13 mouse cellular contexts compared by ENCODE assay signal in the genomic region with DNA sequence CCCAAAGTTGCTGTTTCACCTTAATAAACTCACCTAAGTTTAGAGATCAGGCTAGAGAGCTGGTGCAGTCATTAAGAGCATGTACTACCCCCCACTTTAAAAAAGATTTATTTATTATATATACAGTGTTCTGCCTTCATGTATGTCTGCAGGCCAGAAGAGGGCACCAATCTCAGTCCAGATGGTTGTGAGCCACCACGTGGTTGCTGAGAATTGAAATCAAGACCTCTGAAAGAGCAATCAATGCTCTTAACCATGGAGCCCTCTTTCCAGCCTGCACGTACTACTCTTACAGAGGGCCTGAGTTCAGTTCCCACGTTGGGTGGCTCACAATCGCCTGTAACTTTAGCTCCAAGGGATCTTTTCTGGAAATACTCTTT. TPM values are rescaled to one million over a fixed set of nuclear protein-coding genes. Genes with fewer than 3 reads are reported as not detected.
A peak's percentile ranks its signal among the peaks of the same experiment; 100 is the strongest.
DNase-seq lines count a peak whose midpoint lies in the region; TF ChIP-seq lines count a peak whose summit lies in the region.
"Had no signal": no experiment of that assay in that cellular context is flagged by ENCODE, and none has a peak within 500 bp of the region (broad histone marks: within the 10 kb centered on the region; RNA-seq: fewer than 3 reads in every experiment).

No protein-coding gene starts in this region.

- peak overlapping the region; percentile 3; the same call in 1 of the 2 replicates for H3K9ac ChIP-seq in ES-Bruce4 (ENCODE audit: low read depth, poor library complexity, severe bottlenecking)
- H3K9ac ChIP-seq: embryonic facial prominence, embryonic 12.5 days; lung, embryonic 15.5 days had no signal

- H3K27me3 ChIP-seq in ES-Bruce4 (ENCODE audit: control insufficient read depth, insufficient read depth, low read length, poor library complexity, severe bottlenecking): no peaks in the 10 kb centered on the region
- H3K27me3 ChIP-seq: embryonic facial prominence, embryonic 12.5 days; lung, embryonic 15.5 days had no signal

- peak; percentile 54 for TF ChIP-seq CTCF in layer of hippocampus, adult 2 months (conservative IDR thresholded peaks at IDR 0.05)
- TF ChIP-seq CTCF in ES-Bruce4 (IDR thresholded peaks at IDR 0.05; ENCODE audit: low read depth, low read length): peak; percentile 1

- H3K9me3 ChIP-seq in ES-Bruce4 (replicated peaks; ENCODE audit: control insufficient read depth, insufficient read depth, low read length, poor library complexity, severe bottlenecking): no peaks in the 10 kb centered on the region
- H3K9me3 ChIP-seq: embryonic facial prominence, embryonic 12.5 days; lung, embryonic 15.5 days had no signal

- DNase-seq in layer of hippocampus, adult 2 months (ENCODE audit: low spot score in 2 of 2): no peak
- no peak for DNase-seq in layer of hippocampus, adult 9-10 months (ENCODE audit: low spot score)
- peak; percentile 67 for DNase-seq in A20 (ENCODE audit: low read depth, low spot score)
- DNase-seq in induced T-regulatory cell, adult 2 months (ENCODE audit: low read depth): peak; percentile 52
- DNase-seq in urinary bladder, postnatal 4 days (ENCODE audit: low spot score in 2 of 2): no peak
- DNase-seq in testis, postnatal 14 days (ENCODE audit: low spot score): no peak
- no peak for DNase-seq in left cerebral cortex, adult 8-10 months (ENCODE audit: low spot score in 2 of 2)
- DNase-seq: cerebellum, adult 11 months; right cerebral cortex, postnatal 14 days had no signal

- no peak for TF ChIP-seq POLR2A in ES-Bruce4 (IDR thresholded peaks at IDR 0.05; ENCODE audit: insufficient read depth, low read length)

- H3K36me3 ChIP-seq in ES-Bruce4 (ENCODE audit: control insufficient read depth, insufficient read depth, low read length, poor library complexity, severe bottlenecking): peaks cover 14% of the 10 kb centered on the region

- no peak for TF ChIP-seq EP300 in ES-Bruce4 (IDR thresholded peaks at IDR 0.05; ENCODE audit: insufficient read depth, low read depth, low read length)

- H3K4me3 ChIP-seq in layer of hippocampus, adult 2 months: no peak overlapping the region
- no peak overlapping the region for H3K4me3 ChIP-seq in ES-Bruce4 (ENCODE audit: low read depth, low read length)
- H3K4me3 ChIP-seq: embryonic facial prominence, embryonic 12.5 days; lung, embryonic 15.5 days had no signal

- H3K27ac ChIP-seq in layer of hippocampus, adult 2 months: no peak overlapping the region
- H3K27ac ChIP-seq in ES-Bruce4 (ENCODE audit: insufficient read depth, low read length): no peak overlapping the region
- H3K27ac ChIP-seq: embryonic facial prominence, embryonic 12.5 days; lung, embryonic 15.5 days had no signal

- peaks cover 2% of the 10 kb centered on the region for H3K4me1 ChIP-seq in ES-Bruce4 (ENCODE audit: control insufficient read depth, insufficient read depth, low read length)

RNA-seq across cellular contexts. Expression of a gene that starts 7.3 kb away (rescaled TPM):
- 10 to 100 TPM; 44.3 to 45.2 TPM for total RNA-seq in layer of hippocampus, adult 2 months (2021)
- polyA plus RNA-seq in ES-Bruce4 (2011; ENCODE audit: insufficient read depth, insufficient read length, low read depth, missing spikeins): 31.2 and 38.0 TPM in 2 replicates
- total RNA-seq in left cerebral cortex, adult 8-10 months (2022): 10 to 100 TPM; 44.9 to 53.6 (median 48.0) TPM

RNA-seq across cellular contexts. Expression of a gene that starts 22.1 kb away (rescaled TPM):
- 10 to 100 TPM; 19.1 to 20.2 TPM for total RNA-seq in layer of hippocampus, adult 2 months (2021)
- polyA plus RNA-seq in ES-Bruce4 (2011; ENCODE audit: insufficient read depth, insufficient read length, low read depth, missing spikeins): 6.5 and 8.8 TPM in 2 replicates
- total RNA-seq in left cerebral cortex, adult 8-10 months (2022): 10 to 100 TPM; 17.8 to 21.6 (median 18.7) TPM

RNA-seq across cellular contexts. Expression of a gene that starts 55.3 kb away (rescaled TPM):
- not detected for total RNA-seq in layer of hippocampus, adult 2 months (2021)
- polyA plus RNA-seq in ES-Bruce4 (2011; ENCODE audit: insufficient read depth, insufficient read length, low read depth, missing spikeins): not detected in 2 replicates
- total RNA-seq in left cerebral cortex, adult 8-10 months (2022): not detected
- polyA plus RNA-seq: heart, embryonic 14.5 days; lung, embryonic 15.5 days had no signal

Comparison
In these comparisons a context has a peak if more than half of its experiments do, and no peak if none do; other contexts are left out.
1. DNase-seq: peak in A20 (single experiment) and induced T-regulatory cell, adult 2 months (single experiment); none in layer of hippocampus, adult 2 months (0 of 2), layer of hippocampus, adult 9-10 months (single experiment), urinary bladder, postnatal 4 days (0 of 2), testis, postnatal 14 days (single experiment) and left cerebral cortex, adult 8-10 months (0 of 2).